Mouse (Mus musculus): ENCODE measurements around the gene Eif4e2. TPM values are rescaled to one million over a fixed set of nuclear protein-coding genes. Genes with fewer than 3 reads are reported as not detected.

Gene Eif4e2
- polyA plus RNA-seq, 1 experiment = 127 TPM

DNA sequence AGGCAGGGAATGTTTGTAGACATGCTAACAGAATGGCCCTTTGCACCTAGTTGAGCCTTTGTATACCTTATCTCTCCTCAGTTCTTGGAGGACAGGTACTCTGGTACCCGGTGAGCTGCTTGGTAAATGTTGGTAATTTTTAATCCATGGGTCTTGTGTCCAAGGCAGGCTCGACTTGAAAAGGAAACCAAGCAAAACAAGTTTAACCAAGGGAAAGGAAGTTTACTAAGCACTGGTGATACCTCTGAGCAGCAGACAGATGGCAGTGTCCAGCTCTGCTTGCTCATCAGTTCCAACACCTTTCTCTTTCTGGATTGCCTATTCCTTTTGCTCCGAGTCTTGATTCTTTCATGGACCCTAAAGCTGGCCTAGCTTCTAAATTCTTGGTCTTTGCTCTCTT lies 4.2 kb downstream of the Eif4e2 start:
- H3K4me1 ChIP-seq (ENCODE audit: control insufficient read depth, insufficient read depth, low read length) = peaks cover 7% of the 10 kb centered on the region; the same call in 1 of the 2 replicates
- H3K4me3 ChIP-seq (ENCODE audit: control insufficient read depth, low read depth, low read length) = no peak overlapping the region
- TF ChIP-seq POLR2A (IDR thresholded peaks at IDR 0.05; ENCODE audit: control insufficient read depth, low read depth, low read length) (no peak), CTCF (IDR thresholded peaks at IDR 0.05; ENCODE audit: control insufficient read depth, insufficient read depth, insufficient replicate concordance, low read depth, low read length) (no peak)
- H3K27me3 ChIP-seq (ENCODE audit: control insufficient read depth, insufficient read depth, low read length) = no peaks in the 10 kb centered on the region
- no peaks in the 10 kb centered on the region for H3K36me3 ChIP-seq (ENCODE audit: control insufficient read depth, insufficient read depth, low read length)
- H3K27ac ChIP-seq (ENCODE audit: control insufficient read depth, insufficient read depth, low read depth, low read length) = no peak overlapping the region

DNA sequence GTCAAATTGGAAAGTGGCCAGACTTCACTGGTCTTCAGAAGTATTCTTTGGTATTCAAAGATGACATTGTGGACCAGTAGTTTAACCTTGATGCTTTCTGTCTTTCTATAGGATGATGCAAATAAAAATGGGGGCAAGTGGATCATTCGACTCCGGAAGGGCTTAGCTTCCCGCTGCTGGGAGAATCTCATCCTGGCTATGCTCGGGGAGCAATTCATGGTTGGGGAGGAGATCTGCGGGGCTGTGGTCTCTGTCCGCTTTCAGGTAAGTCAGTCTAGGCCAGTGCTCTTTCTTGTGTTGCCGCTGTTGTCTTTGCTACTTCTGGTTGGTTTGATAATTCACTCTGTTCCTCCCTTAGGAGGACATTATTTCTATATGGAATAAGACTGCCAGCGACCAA lies 12.0 kb downstream of the Eif4e2 start:
- no peaks in the 10 kb centered on the region for H3K4me1 ChIP-seq (ENCODE audit: control insufficient read depth, insufficient read depth, low read length)
- H3K27me3 ChIP-seq (ENCODE audit: control insufficient read depth, insufficient read depth, low read length) = no peaks in the 10 kb centered on the region
- H3K36me3 ChIP-seq (ENCODE audit: control insufficient read depth, insufficient read depth, low read length) = peaks cover 5% of the 10 kb centered on the region
- no peak for TF ChIP-seq CTCF (IDR thresholded peaks at IDR 0.05; ENCODE audit: control insufficient read depth, insufficient read depth, insufficient replicate concordance, low read depth, low read length)
- no peak for TF ChIP-seq POLR2A (IDR thresholded peaks at IDR 0.05; ENCODE audit: control insufficient read depth, low read depth, low read length)
- no peak overlapping the region for H3K27ac ChIP-seq (ENCODE audit: control insufficient read depth, insufficient read depth, low read depth, low read length)
- no peak overlapping the region for H3K4me3 ChIP-seq (ENCODE audit: control insufficient read depth, low read depth, low read length)

GRCm38 (mm10) chr1:87226409-87227159 lies 12.9 kb downstream of the Eif4e2 start:
- Histone ChIP-seq H3K36me3 (ENCODE audit: control insufficient read depth, insufficient read depth, low read length) (peaks cover 5% of the 10 kb centered on the region), H3K27ac (ENCODE audit: control insufficient read depth, insufficient read depth, low read depth, low read length) (no peak overlapping the region), H3K27me3 (ENCODE audit: control insufficient read depth, insufficient read depth, low read length) (no peaks in the 10 kb centered on the region), H3K4me3 (ENCODE audit: control insufficient read depth, low read depth, low read length) (no peak overlapping the region), H3K4me1 (ENCODE audit: control insufficient read depth, insufficient read depth, low read length) (no peaks in the 10 kb centered on the region)
- TF ChIP-seq POLR2A (IDR thresholded peaks at IDR 0.05; ENCODE audit: control insufficient read depth, low read depth, low read length) (no peak), CTCF (IDR thresholded peaks at IDR 0.05; ENCODE audit: control insufficient read depth, insufficient read depth, insufficient replicate concordance, low read depth, low read length) (no peak)

- H3K27ac ChIP-seq (ENCODE audit: control insufficient read depth, insufficient read depth, low read depth, low read length) = no peak overlapping the region
- no peak overlapping the region for H3K4me3 ChIP-seq (ENCODE audit: control insufficient read depth, low read depth, low read length)
- H3K36me3 ChIP-seq (ENCODE audit: control insufficient read depth, insufficient read depth, low read length) = peaks cover 5% of the 10 kb centered on the region
- H3K4me1 ChIP-seq (ENCODE audit: control insufficient read depth, insufficient read depth, low read length) = no peaks in the 10 kb centered on the region
- H3K27me3 ChIP-seq (ENCODE audit: control insufficient read depth, insufficient read depth, low read length) = no peaks in the 10 kb centered on the region
- TF ChIP-seq POLR2A (IDR thresholded peaks at IDR 0.05; ENCODE audit: control insufficient read depth, low read depth, low read length) (no peak), CTCF (IDR thresholded peaks at IDR 0.05; ENCODE audit: control insufficient read depth, insufficient read depth, insufficient replicate concordance, low read depth, low read length) (no peak)
Observed at GRCm38 (mm10) chr1:87227160-87227550, 13.4 kb downstream of the Eif4e2 start.

- H3K4me3 ChIP-seq (ENCODE audit: control insufficient read depth, low read depth, low read length) = no peak overlapping the region
- H3K27me3 ChIP-seq (ENCODE audit: control insufficient read depth, insufficient read depth, low read length) = no peaks in the 10 kb centered on the region
- H3K36me3 ChIP-seq (ENCODE audit: control insufficient read depth, insufficient read depth, low read length) = peaks cover 4% of the 10 kb centered on the region
- no peaks in the 10 kb centered on the region for H3K4me1 ChIP-seq (ENCODE audit: control insufficient read depth, insufficient read depth, low read length)
- no peak overlapping the region for H3K27ac ChIP-seq (ENCODE audit: control insufficient read depth, insufficient read depth, low read depth, low read length)
- TF ChIP-seq POLR2A (IDR thresholded peaks at IDR 0.05; ENCODE audit: control insufficient read depth, low read depth, low read length) (no peak), CTCF (IDR thresholded peaks at IDR 0.05; ENCODE audit: control insufficient read depth, insufficient read depth, insufficient replicate concordance, low read depth, low read length) (no peak)
Observed at GRCm38 (mm10) chr1:87230606-87231005, 16.9 kb downstream of the Eif4e2 start.

DNA sequence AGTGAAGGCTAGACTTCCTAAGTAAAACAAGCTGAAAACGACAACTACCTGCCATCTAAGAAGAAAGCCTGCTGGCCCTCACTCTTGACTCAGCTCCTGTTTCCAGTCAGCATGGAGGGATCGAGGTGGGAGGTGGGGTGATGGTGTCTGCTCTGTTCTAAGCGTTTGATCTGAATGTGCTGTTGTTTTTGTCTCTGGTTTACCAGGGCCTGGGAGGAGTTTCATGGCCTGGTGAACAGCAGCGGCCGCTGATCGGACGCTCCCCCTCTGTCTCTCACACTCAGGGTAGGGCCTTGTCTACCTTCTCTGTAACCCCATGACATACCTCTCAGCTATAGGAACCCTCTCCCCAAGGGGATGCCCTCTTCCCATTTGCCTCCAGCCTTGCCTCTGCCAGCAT lies 18.5 kb downstream of the Eif4e2 start:
- TF ChIP-seq CTCF (IDR thresholded peaks at IDR 0.05; ENCODE audit: control insufficient read depth, insufficient read depth, insufficient replicate concordance, low read depth, low read length) (no peak), POLR2A (IDR thresholded peaks at IDR 0.05; ENCODE audit: control insufficient read depth, low read depth, low read length) (no peak)
- Histone ChIP-seq H3K27ac (ENCODE audit: control insufficient read depth, insufficient read depth, low read depth, low read length) (no peak overlapping the region), H3K36me3 (ENCODE audit: control insufficient read depth, insufficient read depth, low read length) (peaks cover 2% of the 10 kb centered on the region), H3K4me3 (ENCODE audit: control insufficient read depth, low read depth, low read length) (no peak overlapping the region), H3K4me1 (ENCODE audit: control insufficient read depth, insufficient read depth, low read length) (no peaks in the 10 kb centered on the region), H3K27me3 (ENCODE audit: control insufficient read depth, insufficient read depth, low read length) (no peaks in the 10 kb centered on the region)

- TF ChIP-seq POLR2A (IDR thresholded peaks at IDR 0.05; ENCODE audit: control insufficient read depth, low read depth, low read length) (no peak), CTCF (IDR thresholded peaks at IDR 0.05; ENCODE audit: control insufficient read depth, insufficient read depth, insufficient replicate concordance, low read depth, low read length) (no peak)
- no peaks in the 10 kb centered on the region; the same call in 1 of the 2 replicates for H3K36me3 ChIP-seq (ENCODE audit: control insufficient read depth, insufficient read depth, low read length)
- H3K4me1 ChIP-seq (ENCODE audit: control insufficient read depth, insufficient read depth, low read length) = no peaks in the 10 kb centered on the region
- no peak overlapping the region for H3K4me3 ChIP-seq (ENCODE audit: control insufficient read depth, low read depth, low read length)
- H3K27me3 ChIP-seq (ENCODE audit: control insufficient read depth, insufficient read depth, low read length) = no peaks in the 10 kb centered on the region
- H3K27ac ChIP-seq (ENCODE audit: control insufficient read depth, insufficient read depth, low read depth, low read length) = no peak overlapping the region
Observed at GRCm38 (mm10) chr1:87239056-87239455, 25.3 kb downstream of the Eif4e2 start.
